Mouse (Mus musculus) intestine, embryonic 16.5 days (tissue): ENCODE results near the gene Slco1b2. TPM values are rescaled to one million over a fixed set of nuclear protein-coding genes. Genes with fewer than 3 reads are reported as not detected.
"Not testable (repeated sequence)": the region's sequence is repeated elsewhere in the genome, so short reads cannot be mapped to it uniquely, and the experiment has no call there.

Experiments used
- ATAC-seq: fragments of 200-750 bp; cut with Nextera tagmentation; 2 replicates; pipeline ENCODE4 v1.8.0; 2017; ENCODE audit warnings: moderate TSS enrichment, moderate library complexity
- H3K27ac ChIP-seq: fragments of 300-500 bp; sonication (generic); 2 replicates; pipeline ENCODE4 v1.5.1; 2014; ENCODE audit warnings: mild to moderate bottlenecking, low read length
- H3K27me3 ChIP-seq: fragments of 300-500 bp; sonication (generic); replicated peaks from 2 replicates; pipeline ENCODE4 v1.6.1; 2014; ENCODE audit warnings: low read length, control low read depth, mixed read lengths; ENCODE audit not compliant: control insufficient read depth, insufficient read depth
- H3K36me3 ChIP-seq: fragments of 300-500 bp; sonication (generic); 2 replicates; pipeline ENCODE4 v1.6.1; 2014; ENCODE audit warnings: low read length, control low read depth; ENCODE audit not compliant: control insufficient read depth, insufficient read depth
- H3K4me1 ChIP-seq: fragments of 300-500 bp; sonication (generic); 2 replicates; pipeline ENCODE4 v1.6.1; 2014; ENCODE audit warnings: low read length, control low read depth, mixed read lengths; ENCODE audit not compliant: control insufficient read depth, insufficient read depth
- H3K4me2 ChIP-seq: fragments of 300-500 bp; sonication (generic); 2 replicates; pipeline ENCODE4 v1.6.1; 2014; ENCODE audit warnings: low read depth, low read length, control low read depth
- H3K4me3 ChIP-seq: fragments of 300-500 bp; sonication (generic); 2 replicates; pipeline ENCODE4 v1.5.1; 2014; ENCODE audit warnings: mild to moderate bottlenecking, low read length
- H3K9ac ChIP-seq: fragments of 300-500 bp; sonication (generic); 2 replicates; pipeline ENCODE4 v1.6.1; 2014; ENCODE audit warnings: low read depth, low read length
- H3K9me3 ChIP-seq: fragments of 300-500 bp; sonication (generic); 2 replicates; pipeline ENCODE4 v1.6.1; 2016; ENCODE audit warnings: low read length, control low read depth; ENCODE audit not compliant: control insufficient read depth
- WGBS: fragments of 180-500 bp; shearing (Covaris S2); extraction: QIAGEN DNeasy Blood & Tissue Kit; methylation state at CpG from one replicate; pipeline ENCODE4 v1.1.7; 2014; 5-methylcytosine and 5-hydroxymethylcytosine counted together
- polyA plus RNA-seq: library from polyadenylated mRNA; unstranded; fragments of >200 nt; fragmentation: Nextera tagmentation; extraction: Ambion mirVana; gene quantifications from 2 replicates; pipeline ENCODE4 v1.2.1, GENCODE M21; 2015

The Slco1b2 gene
- 0.10 TPM in 1 of 2 replicates, not detected in the other for polyA plus RNA-seq

DNA sequence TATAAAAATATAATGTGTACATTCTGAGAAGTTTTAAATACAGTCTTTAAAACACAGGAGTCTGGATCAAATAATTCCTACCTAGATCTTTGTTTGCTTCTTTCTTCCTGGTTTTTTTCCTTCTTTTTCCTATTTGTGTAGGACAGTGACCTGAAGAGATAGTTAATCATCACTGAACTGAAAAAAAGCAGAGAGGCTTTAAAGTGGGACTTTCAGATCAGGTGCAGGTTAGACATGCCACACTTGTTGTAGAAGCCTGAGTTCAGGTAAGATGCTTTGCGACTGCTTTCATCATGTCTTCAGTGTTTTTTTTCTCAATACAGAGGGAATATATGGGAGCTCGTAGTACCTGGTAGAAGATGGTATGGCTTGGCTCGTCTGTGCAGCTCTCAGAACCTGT, at the start of gene Slco1b2:
Slco1b2 (plus strand) TSS at position 228 of the 400 bp plus-strand sequence.
- H3K9ac ChIP-seq, result no peak within 1 kb of the TSS
- H3K4me2 ChIP-seq, result no peak within 1 kb of the TSS
- 77% methylated on average over 3 of the region's 3 CpGs for WGBS
- no peak for ATAC-seq
- no peaks in the 10 kb centered on the region for H3K27me3 ChIP-seq
- no peak within 1 kb of the TSS for H3K4me3 ChIP-seq
- no peak within 1 kb of the TSS for H3K27ac ChIP-seq
- H3K36me3 ChIP-seq, result no peaks in the 10 kb centered on the region
- H3K4me1 ChIP-seq, result no peaks in the 10 kb centered on the region
- no peaks in the 10 kb centered on the region for H3K9me3 ChIP-seq

GRCm38 (mm10) chr6:141584791-141585403, 44.4 kb upstream of the Slco1b2 start:
- WGBS, result 78% methylated on average over 1 of the region's 1 CpGs
- no peaks in the 10 kb centered on the region for H3K27me3 ChIP-seq
- H3K9me3 ChIP-seq, result no peaks in the 10 kb centered on the region
- H3K4me1 ChIP-seq, result 0 out of 2 replicates have a peak, but pooled peaks cover 2% of the 10 kb centered on the region
- no peaks in the 10 kb centered on the region for H3K36me3 ChIP-seq
- no peak for ATAC-seq
- no peak overlapping the region for H3K9ac ChIP-seq
- no peak overlapping the region for H3K4me2 ChIP-seq
- H3K4me3 ChIP-seq, result no peak overlapping the region
- no peak overlapping the region for H3K27ac ChIP-seq

- Histone ChIP-seq H3K27me3 (no peaks in the 10 kb centered on the region), H3K4me1 (0 out of 2 replicates have a peak, but pooled peaks cover 3% of the 10 kb centered on the region), H3K4me2 (no peak overlapping the region), H3K9ac (no peak overlapping the region), H3K4me3 (no peak overlapping the region), H3K36me3 (no peaks in the 10 kb centered on the region), H3K27ac (no peak overlapping the region), H3K9me3 (no peaks in the 10 kb centered on the region)
- peak; percentile 84 for ATAC-seq
- 21% methylated on average over 1 of the region's 1 CpGs for WGBS
These were observed 39.3 kb upstream of the Slco1b2 start for GRCm38 (mm10) chr6:141590002-141590401.

GRCm38 (mm10) chr6:141590598-141591200, 38.6 kb upstream of the Slco1b2 start:
- H3K4me2 ChIP-seq, H3K36me3 ChIP-seq, H3K9me3 ChIP-seq, H3K9ac ChIP-seq, H3K27me3 ChIP-seq, H3K27ac ChIP-seq, H3K4me1 ChIP-seq, H3K4me3 ChIP-seq: not testable (repeated sequence)
- peak; percentile 92 for ATAC-seq
- 18% methylated on average over 4 of the region's 4 CpGs for WGBS

- H3K4me1 ChIP-seq, result no peaks in the 10 kb centered on the region
- H3K27me3 ChIP-seq, result no peaks in the 10 kb centered on the region
- H3K4me3 ChIP-seq, result no peak overlapping the region
- H3K27ac ChIP-seq, result no peak overlapping the region
- H3K9me3 ChIP-seq, result no peaks in the 10 kb centered on the region
- ATAC-seq, result no peak
- H3K4me2 ChIP-seq, result no peak overlapping the region
- no peaks in the 10 kb centered on the region for H3K36me3 ChIP-seq
- 91% methylated on average over 2 of the region's 2 CpGs for WGBS
- H3K9ac ChIP-seq, result no peak overlapping the region
These were observed 33.2 kb upstream of the Slco1b2 start for GRCm38 (mm10) chr6:141596081-141596480.

DNA sequence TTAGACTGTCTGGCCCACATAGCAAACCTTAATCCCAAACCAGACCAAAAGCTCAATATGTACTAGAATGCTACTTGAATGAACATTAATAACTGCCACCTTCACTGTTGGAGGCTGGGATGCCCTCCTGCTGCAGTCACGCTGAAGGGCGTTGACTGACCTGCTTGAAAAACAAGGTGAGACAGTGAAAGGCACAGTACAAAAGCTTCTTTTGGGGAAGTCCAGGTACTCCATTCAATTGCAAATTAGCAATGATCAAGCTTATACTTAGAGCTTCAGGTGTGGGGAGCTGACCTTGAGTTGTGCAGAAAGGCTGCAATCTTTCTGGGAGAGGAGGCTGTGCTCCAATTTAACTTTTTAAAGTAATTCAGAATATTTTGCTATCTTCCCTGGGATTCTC, 32.3 kb upstream of the Slco1b2 start:
- whole genome bisulfite sequencing, result 95% methylated on average over 2 of the region's 2 CpGs
- no peaks in the 10 kb centered on the region for H3K4me1 ChIP-seq

DNA sequence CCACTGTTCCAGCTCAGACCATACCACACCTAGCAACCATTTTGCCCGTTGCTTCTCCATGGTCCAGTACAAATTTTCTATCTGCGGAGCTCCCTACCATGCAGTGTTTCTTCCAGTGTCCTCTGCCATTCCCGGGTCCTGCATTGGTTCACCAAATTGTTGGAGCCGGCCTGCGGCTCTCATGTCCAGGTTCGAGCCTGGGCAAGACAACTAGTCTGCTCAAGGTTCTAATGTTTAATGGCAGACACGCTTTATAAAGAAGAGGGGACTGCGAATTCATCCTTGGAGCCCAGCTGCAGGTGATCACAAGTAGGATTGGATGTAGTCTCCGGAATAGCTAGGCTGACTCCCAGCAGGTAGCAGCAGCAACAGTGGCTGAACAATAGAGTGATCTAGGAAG, 28.4 kb upstream of the Slco1b2 start:
- H3K36me3 ChIP-seq, result no peaks in the 10 kb centered on the region
- 78% methylated on average over 9 of the region's 9 CpGs for WGBS
- no peak overlapping the region for H3K4me2 ChIP-seq

More for the DNA sequence above, 32.3 kb upstream of the Slco1b2 start:
- no peak overlapping the region for H3K4me3 ChIP-seq
- ATAC-seq, result no peak
- H3K9ac ChIP-seq, result no peak overlapping the region
- H3K27ac ChIP-seq, result no peak overlapping the region
- H3K27me3 ChIP-seq, result no peaks in the 10 kb centered on the region
- no peaks in the 10 kb centered on the region for H3K9me3 ChIP-seq
- no peaks in the 10 kb centered on the region for H3K36me3 ChIP-seq
- H3K4me2 ChIP-seq, result no peak overlapping the region

GRCm38 (mm10) chr6:141610702-141611260, 18.5 kb upstream of the Slco1b2 start:
- H3K27me3 ChIP-seq, result no peaks in the 10 kb centered on the region
- H3K4me2 ChIP-seq, result no peak overlapping the region
- ATAC-seq, result peak; percentile 63; the same call in 1 of the 2 replicates
- H3K4me1 ChIP-seq, result no peaks in the 10 kb centered on the region
- H3K27ac ChIP-seq, result no peak overlapping the region
- no peaks in the 10 kb centered on the region for H3K9me3 ChIP-seq
- no peak overlapping the region for H3K4me3 ChIP-seq
- no peak overlapping the region for H3K9ac ChIP-seq
- no peaks in the 10 kb centered on the region for H3K36me3 ChIP-seq
- 61% methylated on average over 2 of the region's 2 CpGs for WGBS

More for the DNA sequence above, 28.4 kb upstream of the Slco1b2 start:
- no peak overlapping the region for H3K27ac ChIP-seq
- H3K4me1 ChIP-seq, result no peaks in the 10 kb centered on the region
- no peaks in the 10 kb centered on the region for H3K9me3 ChIP-seq
- ATAC-seq, result no peak
- H3K27me3 ChIP-seq, result no peaks in the 10 kb centered on the region
- no peak overlapping the region for H3K9ac ChIP-seq
- H3K4me3 ChIP-seq, result no peak overlapping the region

- Histone ChIP-seq H3K36me3 (no peaks in the 10 kb centered on the region), H3K27ac (no peak overlapping the region), H3K9me3 (no peaks in the 10 kb centered on the region), H3K27me3 (no peaks in the 10 kb centered on the region), H3K9ac (no peak overlapping the region), H3K4me3 (no peak overlapping the region), H3K4me2 (no peak overlapping the region), H3K4me1 (no peaks in the 10 kb centered on the region)
- no peak for ATAC-seq
These were observed 15.3 kb upstream of the Slco1b2 start for GRCm38 (mm10) chr6:141614017-141614416.
